Mouse (Mus musculus) hindbrain, embryonic 15.5 days (tissue): ENCODE measurements at regions not wholly inside any gene's neighbourhood (a gene's known extent, or its start where the extent isn't known, plus 50 kb on each side); places are given as distances from the start of the nearest gene placed in this dataset.

Experiments used
- ATAC-seq: fragments of 200-750 bp; cut with Nextera tagmentation; 2 replicates; pipeline ENCODE4 v1.8.0; 2017; ENCODE audit warnings: low read depth, moderate number of reproducible peaks, moderate TSS enrichment; ENCODE audit not compliant: low FRiP score
- H3K27ac ChIP-seq: fragments of 300-500 bp; sonication (generic); replicated peaks from 2 replicates; pipeline ENCODE4 v1.5.1; 2015; ENCODE audit warnings: mild to moderate bottlenecking, inconsistent platforms
- H3K27me3 ChIP-seq: fragments of 300-500 bp; sonication (generic); 2 replicates; pipeline ENCODE4 v1.6.1; 2015; ENCODE audit warnings: control low read depth, inconsistent platforms
- H3K36me3 ChIP-seq: fragments of 300-500 bp; sonication (generic); 2 replicates; pipeline ENCODE4 v1.6.1; 2015; ENCODE audit warnings: control low read depth, inconsistent platforms
- H3K4me1 ChIP-seq: fragments of 300-500 bp; sonication (generic); replicated peaks from 2 replicates; pipeline ENCODE4 v1.6.1; 2015; ENCODE audit warnings: control low read depth, inconsistent platforms
- H3K4me2 ChIP-seq: fragments of 300-500 bp; sonication (generic); 2 replicates; pipeline ENCODE4 v1.6.1; 2015; ENCODE audit warnings: moderate library complexity, mild to moderate bottlenecking, inconsistent platforms
- H3K4me3 ChIP-seq: fragments of 300-500 bp; sonication (generic); 2 replicates; pipeline ENCODE4 v1.5.1; 2015; ENCODE audit warnings: mild to moderate bottlenecking, inconsistent platforms
- H3K9ac ChIP-seq: fragments of 300-500 bp; sonication (generic); 2 replicates; pipeline ENCODE4 v1.6.1; 2015; ENCODE audit warnings: inconsistent platforms
- H3K9me3 ChIP-seq: fragments of 300-500 bp; sonication (generic); 2 replicates; pipeline ENCODE4 v1.6.1; 2016; ENCODE audit warnings: control low read depth, inconsistent platforms
- WGBS: fragments of 180-500 bp; shearing (Covaris S2); methylation state at CpG from one replicate; pipeline ENCODE4 v1.1.7; 2015; 5-methylcytosine and 5-hydroxymethylcytosine counted together

DNA sequence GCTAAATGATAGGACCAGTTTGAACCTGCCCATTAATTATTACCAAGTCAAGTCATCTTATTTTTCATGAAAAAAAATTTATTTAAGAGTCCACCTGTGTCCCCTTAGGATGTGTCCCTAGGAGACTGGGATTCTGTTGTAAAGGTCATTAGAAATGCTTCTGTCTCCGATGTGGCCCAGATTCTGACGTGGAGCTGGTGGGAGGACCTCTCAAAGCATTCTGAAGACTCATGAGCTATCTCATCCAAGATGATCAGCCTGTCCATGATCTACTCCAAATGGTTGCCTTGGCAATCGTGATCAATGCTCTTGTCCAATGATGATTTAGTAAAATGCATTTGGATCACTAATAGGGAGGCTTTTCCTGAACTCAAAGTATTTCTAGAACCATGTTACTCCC, 163.4 kb upstream of the Gm5148 start:
- WGBS, result 82% methylated on average over 3 of the region's 3 CpGs
- no peak for ATAC-seq
- H3K4me3 ChIP-seq, result no peak overlapping the region
- H3K4me2 ChIP-seq, result no peak overlapping the region
- no peaks in the 10 kb centered on the region for H3K36me3 ChIP-seq
- H3K9me3 ChIP-seq, result no peaks in the 10 kb centered on the region
- no peaks in the 10 kb centered on the region for H3K27me3 ChIP-seq
- H3K9ac ChIP-seq, result no peak overlapping the region
- no peak overlapping the region for H3K27ac ChIP-seq
- H3K4me1 ChIP-seq, result no peaks in the 10 kb centered on the region

DNA sequence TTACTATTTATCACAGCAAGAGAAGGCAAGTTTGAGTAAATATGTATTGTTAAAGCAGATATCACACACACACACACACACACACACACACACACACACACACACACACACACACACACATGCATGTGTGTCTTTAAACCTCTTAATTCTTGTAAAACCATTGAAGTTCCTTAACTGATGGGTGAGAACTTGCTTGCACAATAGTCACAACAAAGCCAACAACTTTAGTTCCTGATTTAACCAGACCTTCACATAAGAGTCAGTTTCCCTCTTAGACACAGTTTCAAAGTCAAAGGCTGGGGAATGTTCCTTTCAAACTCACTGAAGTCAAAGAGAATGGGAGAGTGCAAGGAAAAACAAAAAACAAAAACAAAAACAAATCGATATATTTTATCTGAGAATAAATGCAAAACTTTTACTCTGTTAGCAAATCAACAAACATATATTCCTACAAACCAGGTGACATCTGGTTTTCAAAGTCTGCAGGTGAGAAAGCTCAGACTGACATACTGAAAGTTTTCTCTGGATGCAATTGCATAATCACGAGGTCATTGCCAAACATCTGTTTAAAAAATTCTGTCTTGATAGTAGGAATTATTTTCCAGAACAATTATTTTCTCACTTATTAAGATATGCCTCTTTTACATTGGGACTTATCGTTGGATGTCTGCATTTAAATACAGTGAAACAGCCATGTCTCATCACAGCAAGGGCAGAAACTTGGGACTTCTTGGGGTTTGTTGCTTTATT, 162.6 kb upstream of the Gm5148 start:
- H3K27me3 ChIP-seq, result no peaks in the 10 kb centered on the region
- H3K4me3 ChIP-seq, result no peak overlapping the region
- H3K4me1 ChIP-seq, result no peaks in the 10 kb centered on the region
- H3K4me2 ChIP-seq, result no peak overlapping the region
- H3K27ac ChIP-seq, result no peak overlapping the region
- no peaks in the 10 kb centered on the region for H3K9me3 ChIP-seq
- H3K9ac ChIP-seq, result no peak overlapping the region
- WGBS, result 95% methylated on average over 3 of the region's 3 CpGs
- ATAC-seq, result no peak
- H3K36me3 ChIP-seq, result no peaks in the 10 kb centered on the region

- no peak for ATAC-seq
- H3K9me3 ChIP-seq, result no peaks in the 10 kb centered on the region
- WGBS, result 88% methylated on average over 6 of the region's 6 CpGs
These were observed 161.5 kb upstream of the Gm5148 start for GRCm38 (mm10) chr3:37885776-37886175.

GRCm38 (mm10) chr3:37882417-37882816, 158.1 kb upstream of the Gm5148 start:
- H3K27me3 ChIP-seq, result no peaks in the 10 kb centered on the region
- H3K36me3 ChIP-seq, result no peaks in the 10 kb centered on the region
- no peak for ATAC-seq
- no peak overlapping the region for H3K27ac ChIP-seq
- H3K4me2 ChIP-seq, result no peak overlapping the region
- no peaks in the 10 kb centered on the region for H3K9me3 ChIP-seq
- WGBS, result 39% methylated on average over 5 of the region's 5 CpGs
- no peaks in the 10 kb centered on the region for H3K4me1 ChIP-seq
- no peak overlapping the region for H3K4me3 ChIP-seq
- no peak overlapping the region for H3K9ac ChIP-seq

More at GRCm38 (mm10) chr3:37885776-37886175, 161.5 kb upstream of the Gm5148 start:
- no peak overlapping the region for H3K27ac ChIP-seq
- H3K9ac ChIP-seq, result no peak overlapping the region
- no peaks in the 10 kb centered on the region for H3K36me3 ChIP-seq
- H3K4me2 ChIP-seq, result no peak overlapping the region
- H3K4me3 ChIP-seq, result no peak overlapping the region
- no peaks in the 10 kb centered on the region for H3K4me1 ChIP-seq
- no peaks in the 10 kb centered on the region for H3K27me3 ChIP-seq

- Histone ChIP-seq H3K4me3 (no peak overlapping the region), H3K36me3 (no peaks in the 10 kb centered on the region), H3K4me2 (no peak overlapping the region), H3K27ac (no peak overlapping the region), H3K27me3 (no peaks in the 10 kb centered on the region), H3K4me1 (peaks cover 2% of the 10 kb centered on the region; the same call in 1 of the 2 replicates), H3K9ac (no peak overlapping the region), H3K9me3 (no peaks in the 10 kb centered on the region)
- ATAC-seq, result no peak
- 84% methylated on average over 2 of the region's 2 CpGs for WGBS
These were observed 156.7 kb upstream of the Gm5148 start for GRCm38 (mm10) chr3:37881016-37881415.

GRCm38 (mm10) chr3:37879056-37879455, 154.8 kb upstream of the Gm5148 start:
- Histone ChIP-seq H3K4me3 (no peak overlapping the region), H3K9me3 (no peaks in the 10 kb centered on the region), H3K4me2 (no peak overlapping the region), H3K27me3 (no peaks in the 10 kb centered on the region), H3K4me1 (peaks cover 16% of the 10 kb centered on the region; the same call in 1 of the 2 replicates), H3K9ac (no peak overlapping the region), H3K36me3 (no peaks in the 10 kb centered on the region), H3K27ac (no peak overlapping the region)
- ATAC-seq, result no peak
- 70% methylated on average over 6 of the region's 6 CpGs for WGBS

DNA sequence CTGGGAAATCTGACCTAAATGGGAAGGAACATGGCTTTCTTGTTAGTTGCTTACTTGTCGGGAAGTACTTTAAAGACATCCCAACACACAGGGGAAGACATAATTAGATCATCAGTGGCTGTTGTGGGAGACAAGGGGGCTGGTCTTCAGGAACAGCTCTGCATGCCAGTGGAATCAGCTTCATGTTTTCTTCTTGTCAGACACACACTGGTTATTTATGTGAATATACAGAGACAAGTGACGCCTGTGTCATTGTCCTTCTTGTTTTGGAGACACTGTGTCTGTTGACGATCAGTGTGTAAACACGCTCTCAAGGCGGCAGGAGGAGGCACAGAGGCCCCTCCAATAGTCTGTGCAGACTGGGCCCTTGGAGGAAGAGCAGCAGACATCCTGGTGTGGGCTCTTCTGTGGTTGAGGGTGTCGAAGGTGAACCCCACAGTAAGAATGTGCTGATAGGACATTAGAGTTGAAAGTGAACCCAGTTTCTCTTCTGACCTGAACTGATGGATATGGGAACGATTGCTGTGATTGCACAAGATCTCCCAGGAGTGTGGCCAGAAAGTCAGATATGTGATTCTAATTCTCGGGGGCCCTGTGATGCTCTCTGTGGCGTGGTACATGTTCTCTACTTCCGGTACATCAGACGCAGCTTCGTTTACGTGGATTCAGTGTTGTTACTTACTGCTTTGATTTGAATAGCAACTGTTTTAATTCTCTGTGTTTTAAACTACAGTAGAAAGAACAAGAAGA, 151.9 kb upstream of the Gm5148 start:
- no peak for ATAC-seq
- no peaks in the 10 kb centered on the region for H3K36me3 ChIP-seq
- no peak overlapping the region for H3K4me3 ChIP-seq
- H3K4me2 ChIP-seq, result no peak overlapping the region
- WGBS, result 77% methylated on average over 13 of the region's 13 CpGs
- no peaks in the 10 kb centered on the region for H3K27me3 ChIP-seq
- H3K4me1 ChIP-seq, result peaks cover 16% of the 10 kb centered on the region; the same call in 1 of the 2 replicates
- no peak overlapping the region for H3K9ac ChIP-seq
- H3K27ac ChIP-seq, result 0 out of 2 replicates have a peak overlapping the region, but pooled peaks have one; percentile 1
- no peaks in the 10 kb centered on the region for H3K9me3 ChIP-seq

GRCm38 (mm10) chr3:37875331-37876015, 151.2 kb upstream of the Gm5148 start:
- no peaks in the 10 kb centered on the region for H3K36me3 ChIP-seq
- peak overlapping the region; percentile 60; the same call in 1 of the 2 replicates for H3K27ac ChIP-seq
- peak; percentile 90 for ATAC-seq
- no peak overlapping the region for H3K9ac ChIP-seq
- H3K4me3 ChIP-seq, result no peak overlapping the region
- no peaks in the 10 kb centered on the region for H3K9me3 ChIP-seq
- no peak overlapping the region for H3K4me2 ChIP-seq
- 36% methylated on average over 6 of the region's 6 CpGs for WGBS
- no peaks in the 10 kb centered on the region for H3K27me3 ChIP-seq
- H3K4me1 ChIP-seq, result peaks cover 16% of the 10 kb centered on the region; the same call in 1 of the 2 replicates

- Histone ChIP-seq H3K27ac (no peak overlapping the region), H3K27me3 (no peaks in the 10 kb centered on the region), H3K4me2 (no peak overlapping the region), H3K4me1 (peaks cover 16% of the 10 kb centered on the region; the same call in 1 of the 2 replicates), H3K9ac (no peak overlapping the region), H3K4me3 (no peak overlapping the region), H3K36me3 (no peaks in the 10 kb centered on the region), H3K9me3 (no peaks in the 10 kb centered on the region)
- ATAC-seq, result no peak
- 84% methylated on average over 6 of the region's 6 CpGs for WGBS
These were observed 150.6 kb upstream of the Gm5148 start for GRCm38 (mm10) chr3:37874864-37875263.

- peaks cover 16% of the 10 kb centered on the region; the same call in 1 of the 2 replicates for H3K4me1 ChIP-seq
- no peak overlapping the region for H3K27ac ChIP-seq
- no peaks in the 10 kb centered on the region for H3K36me3 ChIP-seq
- no peaks in the 10 kb centered on the region for H3K27me3 ChIP-seq
- H3K4me3 ChIP-seq, result no peak overlapping the region
- no peak overlapping the region for H3K9ac ChIP-seq
- 78% methylated on average over 1 of the region's 1 CpGs for whole genome bisulfite sequencing
- H3K9me3 ChIP-seq, result no peaks in the 10 kb centered on the region
- no peak overlapping the region for H3K4me2 ChIP-seq
- no peak for ATAC-seq
These were observed 150.1 kb upstream of the Gm5148 start for GRCm38 (mm10) chr3:37874346-37874745.

DNA sequence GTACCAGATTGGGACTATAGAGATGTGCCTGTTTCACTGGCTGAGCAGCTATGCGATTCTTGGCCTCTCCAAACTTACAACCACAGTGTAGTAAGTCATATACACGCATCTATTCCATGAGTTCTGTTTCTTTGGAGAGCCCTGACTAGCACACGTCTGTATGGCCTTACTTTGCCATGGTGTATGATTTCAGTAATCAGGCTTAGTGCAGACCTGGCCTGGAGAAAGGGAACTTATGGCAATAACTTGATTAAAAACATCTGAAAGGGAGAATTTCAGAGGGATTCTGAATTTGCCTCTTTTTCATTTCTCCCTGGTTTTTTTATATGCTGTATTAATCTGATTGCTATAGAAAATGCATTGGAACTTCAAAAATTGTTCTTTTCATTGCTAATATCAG, 148.0 kb upstream of the Gm5148 start:
- no peaks in the 10 kb centered on the region for H3K9me3 ChIP-seq
- no peak overlapping the region for H3K27ac ChIP-seq
- no peaks in the 10 kb centered on the region for H3K27me3 ChIP-seq
- H3K4me3 ChIP-seq, result no peak overlapping the region
- ATAC-seq, result no peak
- WGBS, result 93% methylated on average over 3 of the region's 3 CpGs
- no peak overlapping the region for H3K9ac ChIP-seq
- H3K4me2 ChIP-seq, result no peak overlapping the region
- H3K36me3 ChIP-seq, result no peaks in the 10 kb centered on the region
- H3K4me1 ChIP-seq, result peaks cover 16% of the 10 kb centered on the region; the same call in 1 of the 2 replicates

DNA sequence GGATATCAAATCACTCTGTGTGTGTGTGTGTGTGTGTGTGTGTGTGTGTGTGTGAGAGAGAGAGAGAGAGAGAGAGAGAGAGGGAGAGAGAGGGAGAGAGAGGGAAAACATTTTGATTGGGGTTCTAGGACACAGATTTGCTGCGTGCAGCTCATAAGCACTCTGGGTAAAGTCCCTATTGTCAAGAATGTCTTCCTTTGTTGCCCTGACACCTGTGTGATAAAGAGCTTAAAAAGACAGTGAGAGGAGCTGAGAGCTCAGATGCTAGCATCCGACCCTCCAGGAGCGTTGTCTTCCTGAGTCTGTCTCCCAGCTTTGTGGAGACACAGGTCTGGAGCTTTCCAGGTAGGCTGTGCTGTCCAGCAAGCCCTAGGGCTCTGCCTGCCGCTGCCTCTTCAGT, 146.8 kb upstream of the Gm5148 start:
- ATAC-seq, result no peak
- H3K9ac ChIP-seq, result no peak overlapping the region
- no peak overlapping the region for H3K4me2 ChIP-seq
- no peaks in the 10 kb centered on the region for H3K27me3 ChIP-seq
- H3K4me1 ChIP-seq, result peaks cover 15% of the 10 kb centered on the region; the same call in 1 of the 2 replicates
- H3K27ac ChIP-seq, result no peak overlapping the region
- H3K36me3 ChIP-seq, result no peaks in the 10 kb centered on the region
- no peaks in the 10 kb centered on the region for H3K9me3 ChIP-seq
- WGBS, result 70% methylated on average over 4 of the region's 4 CpGs
- no peak overlapping the region for H3K4me3 ChIP-seq
